Mouse (Mus musculus) adrenal gland, adult 10 weeks (tissue): ENCODE results near the gene Bcar3. TPM values are rescaled to one million over a fixed set of nuclear protein-coding genes. Genes with fewer than 3 reads are reported as not detected.

Experiments
- polyA plus RNA-seq: library from polyadenylated mRNA; stranded (reverse); fragments of 350-450 nt; fragmentation: Illumina TruSeq; extraction: RNeasy Lipid Tissue Mini Kit (QIAGEN cat#74804); gene quantifications from one replicate; pipeline ENCODE4 v1.2.3, GENCODE M21; 2014; ENCODE audit warnings: low read depth, low replicate concordance

Bcar3 gene
- 16.6 TPM for polyA plus RNA-seq

DNA sequence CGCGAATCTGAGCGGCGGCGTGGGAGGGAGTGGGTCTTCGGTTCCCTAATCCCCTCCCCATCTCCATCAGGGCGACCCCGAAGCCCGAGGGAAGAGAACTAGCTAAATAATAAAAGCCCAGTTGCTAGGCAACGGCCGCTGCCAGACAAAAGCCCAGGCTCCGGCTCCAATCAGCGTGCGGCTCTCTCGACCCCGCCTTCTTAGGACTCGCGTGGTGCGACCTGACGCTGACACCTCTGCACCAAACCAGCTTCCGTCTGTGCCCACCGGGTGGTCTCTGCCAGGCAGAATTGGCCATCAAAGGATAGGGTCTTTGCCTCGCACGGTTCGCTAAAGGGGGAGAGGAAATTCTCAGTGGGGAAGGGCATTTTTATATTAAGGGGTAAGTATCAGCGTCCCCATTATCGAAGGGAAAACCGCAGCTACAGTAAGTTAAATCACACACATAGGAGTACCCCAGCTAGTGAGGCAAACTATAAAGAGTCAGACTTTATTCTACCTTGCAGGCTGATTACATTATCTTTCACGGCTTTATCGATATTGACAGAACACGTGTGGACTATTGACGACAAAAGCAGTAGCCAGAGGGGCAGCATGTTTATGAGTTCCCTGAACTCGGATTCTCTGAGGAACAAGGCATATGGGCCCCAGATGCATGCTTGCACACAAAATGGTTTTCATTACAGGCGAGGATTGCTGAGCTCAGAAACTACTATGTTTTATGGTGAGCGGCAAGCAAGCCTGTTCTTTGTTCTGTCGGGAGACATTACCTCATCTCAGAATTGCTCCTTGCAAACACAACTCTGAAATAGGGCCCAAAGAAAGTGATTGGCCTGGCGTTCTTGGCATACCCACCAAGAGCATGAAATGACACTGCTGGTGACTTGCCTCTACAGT, at the start of gene Bcar3:
Bcar3 (plus strand) TSS at position 183 of the 897 bp plus-strand sequence.

GRCm38 (mm10) chr3:122245215-122245877, 48.6 kb upstream of the Bcar3 start, which contains the start of gene Gclm:
Gclm (plus strand) TSS chr3:122245557.

GRCm38 (mm10) chr3:122274241-122275024, 19.5 kb upstream of the Bcar3 start, which contains the start of gene Dnttip2:
Dnttip2 (plus strand) TSS chr3:122274388.

Other genes starting within 250 kb of the Bcar3 start
- gene Abca4, start 249.7 kb upstream of the Bcar3 start, polyA plus RNA-seq, result 2.2 TPM
- 206 TPM for gene Gclm, start 48.6 kb upstream of the Bcar3 start, polyA plus RNA-seq
- 182 TPM for gene Dnttip2, start 19.7 kb upstream of the Bcar3 start, polyA plus RNA-seq